Mouse (Mus musculus) midbrain, embryonic 15.5 days (tissue): ENCODE measurements around the gene Lrrc20. TPM values are rescaled to one million over a fixed set of nuclear protein-coding genes. Genes with fewer than 3 reads are reported as not detected.
A peak's percentile ranks its signal among the peaks of the same experiment; 100 is the strongest.
"Not testable (repeated sequence)": the region's sequence is repeated elsewhere in the genome, so short reads cannot be mapped to it uniquely, and the experiment has no call there.

Experiments used
- ATAC-seq: fragments of 200-750 bp; cut with Nextera tagmentation; replicated peaks from 2 replicates; pipeline ENCODE4 v1.8.0; 2017; ENCODE audit warnings: moderate TSS enrichment
- H3K27ac ChIP-seq: fragments of 300-500 bp; sonication (generic); 2 replicates; pipeline ENCODE4 v1.5.1; 2015; ENCODE audit warnings: mild to moderate bottlenecking, inconsistent platforms
- H3K27me3 ChIP-seq: fragments of 300-500 bp; sonication (generic); replicated peaks from 2 replicates; pipeline ENCODE4 v1.6.1; 2015; ENCODE audit warnings: inconsistent platforms
- H3K36me3 ChIP-seq: fragments of 300-500 bp; sonication (generic); replicated peaks from 2 replicates; pipeline ENCODE4 v1.6.1; 2015; ENCODE audit warnings: inconsistent platforms
- H3K4me1 ChIP-seq: fragments of 300-500 bp; sonication (generic); 2 replicates; pipeline ENCODE4 v1.6.1; 2015; ENCODE audit warnings: inconsistent platforms
- H3K4me2 ChIP-seq: fragments of 300-500 bp; sonication (generic); 2 replicates; pipeline ENCODE4 v1.6.1; 2015; ENCODE audit warnings: inconsistent platforms, mild to moderate bottlenecking, moderate library complexity
- H3K4me3 ChIP-seq: fragments of 300-500 bp; sonication (generic); 2 replicates; pipeline ENCODE4 v1.5.1; 2015; ENCODE audit warnings: mild to moderate bottlenecking, inconsistent platforms
- H3K9ac ChIP-seq: fragments of 300-500 bp; sonication (generic); 2 replicates; pipeline ENCODE4 v1.6.1; 2015; ENCODE audit warnings: mild to moderate bottlenecking, inconsistent platforms
- H3K9me3 ChIP-seq: fragments of 300-500 bp; sonication (generic); 2 replicates; pipeline ENCODE4 v1.6.1; 2016; ENCODE audit warnings: inconsistent platforms
- WGBS: fragments of 180-500 bp; shearing (Covaris S2); methylation state at CpG from one replicate; pipeline ENCODE4 v1.1.7; 2015; ENCODE audit warnings: mixed read lengths; 5-methylcytosine and 5-hydroxymethylcytosine counted together
- polyA plus RNA-seq: library from polyadenylated mRNA; unstranded; fragments of >200 nt; fragmentation: Nextera tagmentation; extraction: Ambion mirVana; gene quantifications from 2 replicates; pipeline ENCODE4 v1.2.1, GENCODE M21; 2015

The Lrrc20 gene
- polyA plus RNA-seq, 1 experiment from 2014 or later, result 18.1 TPM

GRCm38 (mm10) chr10:61563550-61563949, 87.9 kb downstream of the Lrrc20 start:
- no peak overlapping the region for H3K4me2 ChIP-seq

GRCm38 (mm10) chr10:61564408-61564807, 88.8 kb downstream of the Lrrc20 start:
- 88% methylated on average over 4 of the region's 4 CpGs for WGBS
- ATAC-seq, result no peak
- no peaks in the 10 kb centered on the region for H3K36me3 ChIP-seq

More at GRCm38 (mm10) chr10:61563550-61563949, 87.9 kb downstream of the Lrrc20 start:
- H3K27me3 ChIP-seq, result no peaks in the 10 kb centered on the region
- 81% methylated on average over 9 of the region's 9 CpGs for WGBS
- no peaks in the 10 kb centered on the region for H3K4me1 ChIP-seq
- no peak overlapping the region for H3K9ac ChIP-seq
- no peak for ATAC-seq
- no peaks in the 10 kb centered on the region for H3K9me3 ChIP-seq
- no peak overlapping the region for H3K27ac ChIP-seq
- no peaks in the 10 kb centered on the region for H3K36me3 ChIP-seq
- H3K4me3 ChIP-seq, result no peak overlapping the region

GRCm38 (mm10) chr10:61570181-61570580, 94.6 kb downstream of the Lrrc20 start:
- Histone ChIP-seq H3K4me3 (no peak overlapping the region), H3K4me1 (peaks cover 13% of the 10 kb centered on the region; the same call in 1 of the 2 replicates), H3K9ac (no peak overlapping the region), H3K27me3 (no peaks in the 10 kb centered on the region), H3K9me3 (no peaks in the 10 kb centered on the region), H3K27ac (no peak overlapping the region), H3K36me3 (no peaks in the 10 kb centered on the region), H3K4me2 (no peak overlapping the region)
- WGBS, result 9% methylated on average over 10 of the region's 10 CpGs
- no peak for ATAC-seq

More at GRCm38 (mm10) chr10:61564408-61564807, 88.8 kb downstream of the Lrrc20 start:
- H3K4me1 ChIP-seq, result no peaks in the 10 kb centered on the region
- no peak overlapping the region for H3K27ac ChIP-seq
- no peaks in the 10 kb centered on the region for H3K9me3 ChIP-seq
- H3K9ac ChIP-seq, result no peak overlapping the region
- no peak overlapping the region for H3K4me2 ChIP-seq
- no peaks in the 10 kb centered on the region for H3K27me3 ChIP-seq
- no peak overlapping the region for H3K4me3 ChIP-seq

- no peak overlapping the region for H3K9ac ChIP-seq
- H3K9me3 ChIP-seq, result no peaks in the 10 kb centered on the region
- H3K36me3 ChIP-seq, result no peaks in the 10 kb centered on the region
- no peak for ATAC-seq
- peaks cover 25% of the 10 kb centered on the region for H3K4me1 ChIP-seq
- WGBS, result 57% methylated on average over 5 of the region's 5 CpGs
- H3K4me2 ChIP-seq, result no peak overlapping the region
- H3K27ac ChIP-seq, result no peak overlapping the region
- H3K27me3 ChIP-seq, result no peaks in the 10 kb centered on the region
- no peak overlapping the region for H3K4me3 ChIP-seq
Measured at GRCm38 (mm10) chr10:61572126-61572525, 96.5 kb downstream of the Lrrc20 start.

GRCm38 (mm10) chr10:61576120-61576767, 100.6 kb downstream of the Lrrc20 start:
- ATAC-seq, result peak; percentile 34
- Histone ChIP-seq H3K36me3 (no peaks in the 10 kb centered on the region), H3K9ac (no peak overlapping the region), H3K27me3 (no peaks in the 10 kb centered on the region), H3K4me1 (peaks cover 11% of the 10 kb centered on the region), H3K4me2 (no peak overlapping the region), H3K4me3 (no peak overlapping the region), H3K9me3 (no peaks in the 10 kb centered on the region), H3K27ac (peak overlapping the region; percentile 43; the same call in 1 of the 2 replicates)
- 30% methylated on average over 13 of the region's 13 CpGs for WGBS

GRCm38 (mm10) chr10:61587241-61587849, 111.7 kb downstream of the Lrrc20 start:
- no peaks in the 10 kb centered on the region for H3K36me3 ChIP-seq
- 82% methylated on average over 7 of the region's 7 CpGs for WGBS
- ATAC-seq, result no peak
- H3K4me3 ChIP-seq, result no peak overlapping the region
- peaks cover 11% of the 10 kb centered on the region for H3K4me1 ChIP-seq
- H3K27me3 ChIP-seq, result no peaks in the 10 kb centered on the region
- H3K9me3 ChIP-seq, result no peaks in the 10 kb centered on the region
- no peak overlapping the region for H3K9ac ChIP-seq
- no peak overlapping the region for H3K4me2 ChIP-seq
- no peak overlapping the region for H3K27ac ChIP-seq

- H3K36me3 ChIP-seq, result no peaks in the 10 kb centered on the region
- H3K9me3 ChIP-seq, result no peaks in the 10 kb centered on the region
- H3K4me1 ChIP-seq, result peaks cover 6% of the 10 kb centered on the region
- no peak overlapping the region for H3K9ac ChIP-seq
- 85% methylated on average over 7 of the region's 7 CpGs for WGBS
- no peak overlapping the region for H3K4me3 ChIP-seq
- no peak overlapping the region for H3K27ac ChIP-seq
- no peak overlapping the region for H3K4me2 ChIP-seq
- no peak for ATAC-seq
- 0 out of 2 replicates have a peak, but pooled peaks cover 14% of the 10 kb centered on the region for H3K27me3 ChIP-seq
Measured at GRCm38 (mm10) chr10:61597991-61598390, 122.4 kb downstream of the Lrrc20 start.

GRCm38 (mm10) chr10:61599556-61600114, 124.0 kb downstream of the Lrrc20 start:
- no peak overlapping the region for H3K4me2 ChIP-seq
- WGBS, result 34% methylated on average over 9 of the region's 9 CpGs
- no peak overlapping the region for H3K9ac ChIP-seq
- H3K4me1 ChIP-seq, result peaks cover 6% of the 10 kb centered on the region
- ATAC-seq, result no peak
- H3K27me3 ChIP-seq, result 0 out of 2 replicates have a peak, but pooled peaks cover 1% of the 10 kb centered on the region
- no peak overlapping the region for H3K27ac ChIP-seq
- H3K4me3 ChIP-seq, result no peak overlapping the region
- no peaks in the 10 kb centered on the region for H3K9me3 ChIP-seq
- no peaks in the 10 kb centered on the region for H3K36me3 ChIP-seq

GRCm38 (mm10) chr10:61602283-61603033, 126.9 kb downstream of the Lrrc20 start:
- Histone ChIP-seq H3K4me1 (no peaks in the 10 kb centered on the region; the same call in 1 of the 2 replicates), H3K4me3 (no peak overlapping the region), H3K27ac (no peak overlapping the region), H3K27me3 (peaks cover 2% of the 10 kb centered on the region; the same call in 1 of the 2 replicates), H3K9me3 (no peaks in the 10 kb centered on the region), H3K36me3 (no peaks in the 10 kb centered on the region), H3K9ac (no peak overlapping the region), H3K4me2 (peak overlapping the region; percentile 28)
- 12% methylated on average over 14 of the region's 14 CpGs for WGBS
- ATAC-seq, result peak; percentile 65

- H3K4me3 ChIP-seq, result no peak overlapping the region
- ATAC-seq, result no peak
- no peaks in the 10 kb centered on the region for H3K9me3 ChIP-seq
- no peak overlapping the region for H3K9ac ChIP-seq
- 64% methylated on average over 10 of the region's 10 CpGs for WGBS
- H3K4me1 ChIP-seq, result no peaks in the 10 kb centered on the region; the same call in 1 of the 2 replicates
- H3K27ac ChIP-seq, result no peak overlapping the region
- H3K27me3 ChIP-seq, result peaks cover 2% of the 10 kb centered on the region; the same call in 1 of the 2 replicates
- H3K36me3 ChIP-seq, result no peaks in the 10 kb centered on the region
- no peak overlapping the region for H3K4me2 ChIP-seq
Measured at GRCm38 (mm10) chr10:61604376-61605065, 128.9 kb downstream of the Lrrc20 start.

GRCm38 (mm10) chr10:61605381-61605780, 129.8 kb downstream of the Lrrc20 start:
- ATAC-seq, H3K9ac ChIP-seq, H3K9me3 ChIP-seq, H3K4me3 ChIP-seq, H3K4me2 ChIP-seq, H3K27me3 ChIP-seq, H3K36me3 ChIP-seq, H3K4me1 ChIP-seq, H3K27ac ChIP-seq: not testable (repeated sequence)
- WGBS, result 66% methylated on average over 11 of the region's 11 CpGs
